Mouse (Mus musculus) bone marrow, adult 2 months (tissue): ENCODE results near the gene Setdb1.

ENCODE experiments used
- CTCF ChIP-seq: fragments of 200-500 bp; IDR thresholded peaks from 2 replicates; pipeline ENCODE4 v1.5.1; 2011; ENCODE audit warnings: low read length, control low read depth; ENCODE audit not compliant: control insufficient read depth, insufficient read depth
- POLR2A ChIP-seq: fragments of 200-500 bp; IDR thresholded peaks from 2 replicates; pipeline ENCODE4 v1.6.1; 2011; ENCODE audit warnings: low read depth, mild to moderate bottlenecking, control low read depth, low read length, borderline replicate concordance; ENCODE audit not compliant: control insufficient read depth

DNA sequence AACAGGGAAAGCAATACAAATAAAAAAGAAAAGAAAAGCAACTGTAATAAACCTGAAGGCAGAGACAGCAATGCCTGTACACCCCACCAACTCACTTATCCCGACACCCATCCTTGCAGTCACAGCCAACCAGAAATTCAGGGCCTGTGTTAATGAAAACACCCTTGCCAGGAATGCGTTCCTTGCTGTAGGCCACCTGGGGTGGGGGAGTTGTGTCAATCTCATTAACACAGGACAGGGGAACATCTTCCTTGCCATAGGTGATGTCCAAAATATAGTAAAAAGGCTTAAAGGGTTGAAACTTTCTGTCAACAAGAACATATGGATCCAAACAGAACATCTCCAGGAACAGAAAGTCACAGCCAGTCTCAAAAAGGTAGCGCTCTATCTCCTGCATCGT, 18.8 kb downstream of the Setdb1 start:
- TF ChIP-seq CTCF, result no peak
- no peak for TF ChIP-seq POLR2A
